Mouse (Mus musculus) E14TG2a.4 (cell line): ENCODE data around the gene Serpinb13.

Experiments
- H3K27me3 ChIP-seq: 2 replicates; pipeline ENCODE4 v1.6.1; 2014; ENCODE audit warnings: low read length, control low read depth; ENCODE audit not compliant: insufficient read depth
- H3K36me3 ChIP-seq: 2 replicates; pipeline ENCODE4 v1.6.1; 2014; ENCODE audit warnings: low read length, control low read depth; ENCODE audit not compliant: insufficient read depth
- H3K4me1 ChIP-seq: replicated peaks from 2 replicates; pipeline ENCODE4 v1.6.1; 2014; ENCODE audit warnings: low read depth, low read length, control low read depth
- H3K4me3 ChIP-seq: replicated peaks from 2 replicates; pipeline ENCODE4 v1.5.1; 2014; ENCODE audit warnings: mild to moderate bottlenecking, low read length
- H3K9me3 ChIP-seq: 2 replicates; pipeline ENCODE4 v1.6.1; 2014; ENCODE audit warnings: low read length, control low read depth
- CTCF ChIP-seq: conservative IDR thresholded peaks from 2 replicates; pipeline ENCODE4 v1.5.1; 2014; ENCODE audit warnings: low read length
- NANOG ChIP-seq: IDR thresholded peaks from 2 replicates; pipeline ENCODE4 v1.6.1; 2014; ENCODE audit warnings: borderline replicate concordance, low read length, mixed read lengths
- POU5F1 ChIP-seq: IDR thresholded peaks from 2 replicates; pipeline ENCODE4 v1.6.1; 2014; ENCODE audit warnings: low read length, borderline replicate concordance

Serpinb13 gene

DNA sequence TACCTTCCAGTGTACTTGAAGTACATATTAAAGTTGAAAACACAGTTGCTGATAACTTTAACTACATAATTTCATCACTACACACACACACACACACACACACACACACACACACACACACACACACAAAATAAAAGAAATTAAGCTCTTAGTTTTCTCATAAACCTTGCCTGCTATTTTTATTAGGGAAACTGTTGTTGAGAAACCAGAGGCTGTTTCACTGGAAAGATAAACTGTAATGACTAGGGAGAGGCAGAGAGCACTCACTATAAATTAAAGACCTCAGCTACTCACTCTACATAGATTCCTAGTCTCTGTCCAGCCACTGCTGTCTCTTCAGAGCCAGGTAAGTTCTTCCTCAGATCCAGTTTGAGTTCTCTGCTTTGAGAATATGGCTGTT, at the start of gene Serpinb13:
Gene Serpinb13, plus strand, starts transcription at position 301 of the 400 bp plus-strand sequence.
- Histone ChIP-seq H3K4me3 (no peak within 1 kb of the TSS), H3K36me3 (no peaks in the 10 kb centered on the region), H3K9me3 (no peaks in the 10 kb centered on the region), H3K27me3 (no peaks in the 10 kb centered on the region), H3K4me1 (peaks cover 16% of the 10 kb centered on the region)
- no peak for TF ChIP-seq NANOG
- no peak for TF ChIP-seq POU5F1
- no peak for TF ChIP-seq CTCF

DNA sequence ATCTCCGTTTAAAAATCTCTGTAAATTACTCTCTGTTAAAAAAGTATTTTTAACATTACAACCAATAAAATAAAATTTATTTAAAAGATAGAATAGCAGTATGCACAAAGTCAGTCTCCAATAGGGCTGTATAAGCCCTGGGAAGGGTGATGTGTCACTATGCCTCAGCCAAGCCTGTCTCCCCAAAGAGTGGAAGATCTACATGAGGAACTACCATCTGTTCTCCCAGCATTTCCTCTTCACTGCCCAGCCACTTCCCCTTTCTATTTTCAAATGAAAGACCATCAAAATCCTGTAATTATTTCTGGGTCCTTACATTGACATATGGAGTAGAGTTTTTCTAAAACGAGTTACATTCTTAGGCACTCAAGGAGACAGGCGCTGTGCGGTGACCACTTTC, 48.8 kb upstream of the Serpinb13 start:
- Histone ChIP-seq H3K9me3 (no peaks in the 10 kb centered on the region), H3K36me3 (no peaks in the 10 kb centered on the region), H3K4me3 (no peak overlapping the region), H3K27me3 (no peaks in the 10 kb centered on the region), H3K4me1 (no peaks in the 10 kb centered on the region)
- TF ChIP-seq CTCF: no peak
- no peak for TF ChIP-seq NANOG
- TF ChIP-seq POU5F1: no peak

DNA sequence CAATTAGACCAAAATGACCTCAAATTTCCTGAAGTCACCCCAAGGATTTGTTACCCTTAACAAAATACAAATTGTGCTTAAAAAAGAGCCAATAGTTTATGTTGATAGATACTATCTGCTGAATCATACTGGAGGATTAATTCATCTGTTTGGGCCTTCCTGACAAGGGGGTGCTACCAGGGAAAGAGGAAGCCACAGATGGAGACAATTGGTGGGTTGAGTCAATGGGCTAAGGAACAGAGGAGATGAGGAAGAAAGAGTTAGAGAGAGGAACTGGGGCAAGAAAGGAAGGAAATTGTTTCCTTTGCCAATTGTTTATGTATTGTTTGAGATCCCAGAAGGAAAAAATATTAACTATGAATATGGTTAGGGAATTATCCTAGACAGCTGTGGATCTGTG, 47.1 kb upstream of the Serpinb13 start:
- Histone ChIP-seq H3K36me3 (no peaks in the 10 kb centered on the region), H3K4me1 (no peaks in the 10 kb centered on the region), H3K9me3 (no peaks in the 10 kb centered on the region), H3K27me3 (no peaks in the 10 kb centered on the region), H3K4me3 (no peak overlapping the region)
- TF ChIP-seq NANOG (no peak), CTCF (no peak)

DNA sequence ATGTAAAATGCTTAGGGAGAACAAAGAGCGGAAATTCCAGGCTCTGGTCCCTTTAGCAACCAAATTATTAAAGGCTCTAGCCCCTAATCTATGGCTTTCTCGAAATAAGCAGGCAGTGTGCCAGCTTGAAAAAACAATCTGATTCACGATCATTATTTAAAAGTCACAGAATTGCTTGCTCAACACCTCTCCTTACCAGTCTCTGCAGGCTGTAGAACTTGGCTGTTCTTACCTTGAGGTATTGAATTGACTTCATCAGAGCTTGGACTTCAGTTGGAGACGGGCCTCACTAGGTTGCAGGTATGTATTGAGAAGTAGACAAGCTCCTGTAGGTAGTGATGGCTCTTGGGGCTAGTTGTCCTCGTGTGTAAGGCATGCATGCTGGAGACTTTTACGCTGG, 46.5 kb upstream of the Serpinb13 start, which contains the start of gene Serpinb12:
Gene Serpinb12, plus strand, starts transcription at position 185 of the 400 bp plus-strand sequence.
- Histone ChIP-seq H3K27me3 (no peaks in the 10 kb centered on the region), H3K9me3 (no peaks in the 10 kb centered on the region), H3K4me3 (no peak within 1 kb of the TSS), H3K4me1 (no peaks in the 10 kb centered on the region), H3K36me3 (no peaks in the 10 kb centered on the region)
- TF ChIP-seq POU5F1: no peak
- no peak for TF ChIP-seq NANOG
- no peak for TF ChIP-seq CTCF

DNA sequence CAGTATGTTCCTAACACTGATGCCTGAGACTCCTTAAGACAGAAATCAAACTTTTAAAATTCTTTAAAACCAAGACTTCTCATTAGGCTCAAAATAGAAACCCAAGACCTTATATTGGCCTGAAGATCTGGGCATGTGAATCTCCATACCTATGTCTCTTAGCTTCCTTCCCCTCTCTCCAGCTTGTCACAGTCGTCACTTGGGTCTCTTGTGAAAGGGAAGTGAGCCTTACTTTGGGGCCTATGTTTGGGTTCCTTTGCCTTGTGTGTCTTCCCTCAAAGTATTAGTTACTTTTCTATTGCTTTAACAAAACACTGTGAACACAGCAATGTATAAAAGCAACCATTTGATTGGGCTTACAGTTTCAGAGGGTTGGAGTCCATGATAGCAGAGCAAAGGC, 33.6 kb upstream of the Serpinb13 start:
- TF ChIP-seq CTCF: no peak
- no peak for TF ChIP-seq POU5F1
- no peak for TF ChIP-seq NANOG
- Histone ChIP-seq H3K4me3 (no peak overlapping the region), H3K9me3 (no peaks in the 10 kb centered on the region), H3K4me1 (no peaks in the 10 kb centered on the region), H3K36me3 (no peaks in the 10 kb centered on the region), H3K27me3 (no peaks in the 10 kb centered on the region)

DNA sequence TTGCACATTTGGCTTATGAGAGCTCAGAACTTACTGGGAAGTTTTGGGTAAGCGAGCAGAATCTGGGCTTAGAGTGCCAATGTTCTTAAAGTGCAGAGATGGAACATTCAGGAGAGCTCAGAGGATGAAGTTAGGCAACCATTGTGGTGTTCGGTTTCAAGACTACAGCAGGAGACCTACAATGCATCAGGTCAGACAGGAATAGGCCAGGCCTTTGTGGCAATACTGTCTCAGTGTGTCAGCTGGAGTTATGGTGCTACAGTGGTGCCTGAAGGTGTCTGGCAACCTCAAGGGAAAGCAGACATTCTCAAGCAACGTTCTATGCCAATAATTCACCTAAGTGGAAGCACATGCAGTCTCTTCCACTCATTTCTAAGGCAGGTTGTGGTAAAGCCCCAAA, 20.8 kb upstream of the Serpinb13 start:
- no peaks in the 10 kb centered on the region for H3K36me3 ChIP-seq
- H3K4me3 ChIP-seq: no peak overlapping the region
- no peaks in the 10 kb centered on the region for H3K9me3 ChIP-seq
- no peaks in the 10 kb centered on the region for H3K4me1 ChIP-seq
- H3K27me3 ChIP-seq: no peaks in the 10 kb centered on the region
- no peak for TF ChIP-seq NANOG
- no peak for TF ChIP-seq POU5F1
- TF ChIP-seq CTCF: no peak

DNA sequence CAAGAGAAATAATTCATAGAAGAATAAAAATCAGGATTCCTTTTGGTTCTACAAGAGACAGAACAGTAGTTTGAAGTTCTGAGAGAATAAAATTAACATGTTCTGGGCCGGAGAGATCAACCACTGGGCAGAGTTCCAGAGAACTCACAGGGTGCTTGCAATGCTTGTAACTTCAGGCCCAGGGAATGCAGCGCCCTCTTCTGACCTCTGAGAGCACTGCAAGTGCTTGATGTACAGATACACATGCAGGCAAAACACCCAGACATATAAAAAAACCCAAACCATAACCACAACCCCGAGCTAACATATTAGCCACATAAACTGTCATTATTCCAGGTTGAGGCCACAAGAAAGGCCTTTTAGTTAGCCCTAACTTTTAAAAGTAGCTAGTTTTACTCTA, 19.8 kb upstream of the Serpinb13 start:
- TF ChIP-seq POU5F1 (no peak), CTCF (peak; percentile 60), NANOG (no peak)
- no peaks in the 10 kb centered on the region for H3K27me3 ChIP-seq
- H3K9me3 ChIP-seq: no peaks in the 10 kb centered on the region
- no peak overlapping the region for H3K4me3 ChIP-seq
- H3K4me1 ChIP-seq: no peaks in the 10 kb centered on the region
- H3K36me3 ChIP-seq: no peaks in the 10 kb centered on the region

DNA sequence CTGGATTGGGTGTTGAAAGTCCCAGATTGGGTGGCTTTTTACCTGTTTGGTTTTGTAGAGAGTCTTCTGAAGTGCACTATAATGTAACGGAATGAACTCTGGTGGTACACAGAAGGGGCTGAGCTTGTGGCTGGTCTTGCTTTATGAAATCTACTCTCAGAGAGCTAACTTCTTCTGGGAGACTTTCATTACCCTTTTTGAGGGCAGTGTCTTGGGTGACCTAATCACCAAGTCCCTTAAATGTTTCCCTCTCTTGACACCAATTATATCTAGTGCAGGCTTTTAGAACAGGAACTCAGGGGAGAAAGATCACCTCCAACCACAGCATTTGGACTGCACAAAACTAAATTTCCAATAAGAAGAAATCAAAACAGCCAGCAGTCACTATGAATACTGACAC, 2.3 kb downstream of the Serpinb13 start:
- H3K36me3 ChIP-seq: no peaks in the 10 kb centered on the region
- no peak overlapping the region for H3K4me3 ChIP-seq
- H3K9me3 ChIP-seq: no peaks in the 10 kb centered on the region
- no peaks in the 10 kb centered on the region for H3K27me3 ChIP-seq
- no peak for TF ChIP-seq CTCF
- no peak for TF ChIP-seq NANOG
- TF ChIP-seq POU5F1: no peak
- peaks cover 16% of the 10 kb centered on the region for H3K4me1 ChIP-seq

DNA sequence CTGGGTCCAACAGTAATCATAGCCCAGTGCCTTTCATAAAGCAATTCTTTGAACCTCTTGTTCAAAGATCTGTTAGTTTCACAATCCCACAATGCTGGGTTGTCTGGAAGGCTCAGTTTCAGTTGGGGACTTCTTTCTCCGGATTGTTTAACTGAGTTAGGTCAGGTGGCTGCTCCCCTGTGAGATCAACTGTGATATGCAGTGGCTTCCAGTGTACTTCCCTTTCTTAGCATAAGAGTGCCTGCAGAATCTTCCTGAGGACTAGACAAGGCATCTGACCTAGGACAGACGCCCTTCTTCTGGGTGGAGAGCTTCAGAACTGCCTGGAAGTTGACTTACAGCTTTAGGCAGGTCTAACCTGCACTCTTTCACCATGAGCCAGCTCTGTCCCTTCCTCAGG, 3.1 kb downstream of the Serpinb13 start:
- Histone ChIP-seq H3K27me3 (no peaks in the 10 kb centered on the region), H3K36me3 (no peaks in the 10 kb centered on the region), H3K4me3 (no peak overlapping the region), H3K4me1 (peaks cover 15% of the 10 kb centered on the region), H3K9me3 (no peaks in the 10 kb centered on the region)
- no peak for TF ChIP-seq CTCF
- no peak for TF ChIP-seq NANOG
